Mouse (Mus musculus): ENCODE results near the gene Rps6ka1.

DNA sequence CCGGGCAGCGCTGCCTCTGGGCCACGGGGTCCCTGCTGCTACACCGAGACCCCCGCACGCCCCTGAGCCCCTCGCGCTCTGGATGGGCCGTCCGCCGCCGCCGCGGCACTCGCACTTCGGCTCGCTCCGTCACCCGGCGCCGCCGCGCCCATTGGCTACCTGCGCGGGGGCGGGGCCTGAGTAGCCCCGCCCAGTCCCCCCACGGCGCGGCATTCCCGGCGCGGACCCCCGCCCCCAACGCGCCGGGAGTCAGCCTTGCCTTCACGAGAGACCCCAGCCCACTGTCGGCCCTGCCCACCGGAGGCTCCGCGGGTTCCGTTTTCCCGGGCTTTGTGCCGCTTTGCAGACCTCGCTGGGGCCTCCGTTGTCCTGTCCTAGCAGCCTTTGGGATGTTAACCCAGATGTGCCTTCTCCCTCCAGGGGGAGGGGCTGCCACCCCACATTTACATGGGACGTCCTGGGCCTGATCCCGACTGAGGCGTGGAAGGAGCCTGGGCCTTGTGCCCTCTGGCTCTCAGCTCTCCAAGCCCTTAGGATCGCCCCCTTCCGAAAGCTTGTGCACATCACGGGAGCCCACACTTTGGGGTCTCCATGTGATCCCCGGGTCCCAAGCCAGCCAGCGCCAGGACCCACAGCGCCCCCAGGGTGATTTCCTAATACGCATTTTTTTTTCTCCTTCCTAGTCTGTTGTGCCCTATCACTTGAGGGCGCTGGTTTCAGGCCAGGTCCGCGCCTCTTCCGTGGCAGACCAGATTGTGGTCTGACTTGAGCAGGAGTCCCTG is at the start of gene Rps6ka1:
- TF ChIP-seq CTCF (IDR thresholded peaks at IDR 0.05; ENCODE audit: borderline replicate concordance, insufficient read depth, low read length) (peak; percentile 11; the same call in 1 of the 2 replicates), POLR2A (IDR thresholded peaks at IDR 0.05; ENCODE audit: low read depth, low read length) (peak; percentile 32)
